Mouse (Mus musculus) ES-E14 (cell line): Measurements from ENCODE around the gene Bpifa5. TPM values are rescaled to one million over a fixed set of nuclear protein-coding genes. Genes with fewer than 3 reads are reported as not detected.

Source experiments
- DNase-seq: peaks from one replicate; pipeline ENCODE4 v3.0.0-alpha.2; 2013; ENCODE audit warnings: low read depth, low spot score
- H3K27ac ChIP-seq: 2 replicates; pipeline ENCODE4 v1.5.1; 2012; ENCODE audit warnings: low read depth, mild to moderate bottlenecking, low read length, moderate library complexity, mixed read lengths; ENCODE audit not compliant: poor library complexity, insufficient read depth, severe bottlenecking
- H3K36me3 ChIP-seq: 2 replicates; pipeline ENCODE4 v1.6.1; 2012; ENCODE audit warnings: mild to moderate bottlenecking, low read length, moderate library complexity, mixed read lengths; ENCODE audit not compliant: control insufficient read depth, poor library complexity, insufficient read depth, severe bottlenecking
- H3K4me1 ChIP-seq, 2 experiments: fragments of 150-350 bp in 1 of 2; sonication (generic) in 1 of 2; 2 replicates each; pipeline ENCODE4 v1.6.1; 2012; ENCODE audit warnings: low read length in 2 of 2, mild to moderate bottlenecking in 1 of 2, mixed read lengths in 1 of 2; ENCODE audit not compliant: control insufficient read depth in 2 of 2, insufficient read depth in 2 of 2, poor library complexity in 1 of 2
- H3K4me3 ChIP-seq, 2 experiments: fragments of 150-350 bp in 1 of 2; sonication (generic) in 1 of 2; 2 replicates each; pipeline ENCODE4 v1.5.1; 2012; ENCODE audit warnings: low read length in 2 of 2, low read depth in 1 of 2, mild to moderate bottlenecking in 1 of 2, mixed read lengths in 1 of 2; ENCODE audit not compliant: insufficient read depth in 1 of 2, poor library complexity in 1 of 2, severe bottlenecking in 1 of 2
- H3K9ac ChIP-seq: 2 replicates; pipeline ENCODE4 v1.6.1; 2012; ENCODE audit warnings: low read depth, mild to moderate bottlenecking, low read length, mixed read lengths; ENCODE audit not compliant: poor library complexity, insufficient read depth, severe bottlenecking
- H3K9me3 ChIP-seq: fragments of 150-350 bp; sonication (generic); 2 replicates; pipeline ENCODE4 v1.6.1; 2012; ENCODE audit warnings: low read depth, mild to moderate bottlenecking, low read length; ENCODE audit not compliant: control insufficient read depth, insufficient read depth
- CHD2 ChIP-seq: IDR thresholded peaks from 2 replicates; pipeline ENCODE4 v1.6.1; 2014; ENCODE audit warnings: mild to moderate bottlenecking, low read depth, low read length, inconsistent platforms
- HCFC1 ChIP-seq: IDR thresholded peaks from 2 replicates; pipeline ENCODE4 v1.6.1; 2012; ENCODE audit warnings: low read length, inconsistent platforms, borderline replicate concordance; ENCODE audit not compliant: insufficient read depth
- MAFK ChIP-seq: IDR thresholded peaks from 2 replicates; pipeline ENCODE4 v1.6.1; 2014; ENCODE audit warnings: mild to moderate bottlenecking, low read depth, low read length, inconsistent platforms; ENCODE audit not compliant: insufficient read depth
- ZC3H11A ChIP-seq: IDR thresholded peaks from 2 replicates; pipeline ENCODE4 v1.6.1; 2012; ENCODE audit warnings: low read depth, mild to moderate bottlenecking, inconsistent platforms, low read length, borderline replicate concordance
- ZNF384 ChIP-seq: IDR thresholded peaks from 2 replicates; pipeline ENCODE4 v1.6.1; 2012; ENCODE audit warnings: low read depth, low read length, inconsistent platforms
- in situ Hi-C, 2 experiments: fragments of 600-800 bp; cut with MboI; formaldehyde crosslinking; loops; one replicate each; pipeline ENCODE4 v1.15.1; 2025; ENCODE audit warnings: low sequenced_read_pairs in 2 of 2, inconsistent platforms in 1 of 2; ENCODE audit not compliant: unreplicated experiment in 2 of 2
- total RNA-seq: library from RNA; depleted of rRNA; stranded (reverse); fragments of 300-350 nt; gene quantifications from 2 replicates; pipeline ENCODE4 v1.2.3, GENCODE M21; 2012

The Bpifa5 gene
- total RNA-seq, 1 experiment = not detected

GRCm38 (mm10) chr2:154187468-154187867, 25.1 kb downstream of the Bpifa5 start:
- in situ Hi-C loops = no loop called here
- no peak overlapping the region for H3K4me3 ChIP-seq
- peak; percentile 39 for DNase-seq
- no peaks in the 10 kb centered on the region for H3K9me3 ChIP-seq
- H3K27ac ChIP-seq = no peak overlapping the region
- H3K36me3 ChIP-seq = no peaks in the 10 kb centered on the region
- no peak overlapping the region for H3K9ac ChIP-seq
- no peak for TF ChIP-seq MAFK
- no peak for TF ChIP-seq ZNF384
- TF ChIP-seq HCFC1 = no peak
- TF ChIP-seq CHD2 = no peak
- TF ChIP-seq ZC3H11A = 0 out of 2 replicates have a peak, but pooled peaks have one; percentile 15
- 0 out of 4 replicates have a peak, but pooled peaks cover 0 to 4% of the 10 kb centered on the region in 2 experiments for H3K4me1 ChIP-seq

DNA sequence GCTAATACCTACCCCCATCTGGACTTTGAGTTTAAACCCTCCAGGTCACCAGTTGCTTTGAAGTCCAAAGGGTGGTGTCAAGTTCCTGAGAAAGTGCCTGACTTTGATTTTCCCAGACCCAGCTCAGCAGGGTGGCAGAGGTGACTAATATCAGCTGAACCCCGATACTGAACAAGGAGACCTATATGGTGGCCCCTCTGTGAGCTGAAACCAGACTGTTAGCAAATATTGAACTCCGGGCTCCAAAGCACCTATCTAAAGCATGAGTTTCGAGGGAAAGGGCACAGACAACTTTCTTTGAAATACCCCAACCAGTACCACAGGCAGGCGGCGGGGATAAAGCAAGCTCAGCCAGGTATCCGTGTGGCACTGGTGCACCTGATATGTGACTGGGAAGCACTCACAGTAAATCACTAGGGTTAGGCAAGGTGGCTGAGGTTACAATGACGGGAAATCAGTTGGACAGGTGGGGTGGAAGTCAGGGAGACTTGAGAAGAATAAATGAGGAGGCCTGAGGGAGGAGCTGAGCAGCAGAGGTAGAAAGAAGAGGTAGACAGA, 27.5 kb downstream of the Bpifa5 start:
- no peak overlapping the region for H3K4me3 ChIP-seq
- H3K4me1 ChIP-seq = no peaks in the 10 kb centered on the region
- in situ Hi-C loops = no loop called here
- no peak for TF ChIP-seq HCFC1
- TF ChIP-seq ZC3H11A = no peak
- TF ChIP-seq ZNF384 = no peak
- TF ChIP-seq MAFK = no peak
- TF ChIP-seq CHD2 = no peak
- no peaks in the 10 kb centered on the region for H3K9me3 ChIP-seq
- H3K36me3 ChIP-seq = no peaks in the 10 kb centered on the region
- no peak overlapping the region for H3K27ac ChIP-seq
- DNase-seq = no peak
- H3K9ac ChIP-seq = no peak overlapping the region

DNA sequence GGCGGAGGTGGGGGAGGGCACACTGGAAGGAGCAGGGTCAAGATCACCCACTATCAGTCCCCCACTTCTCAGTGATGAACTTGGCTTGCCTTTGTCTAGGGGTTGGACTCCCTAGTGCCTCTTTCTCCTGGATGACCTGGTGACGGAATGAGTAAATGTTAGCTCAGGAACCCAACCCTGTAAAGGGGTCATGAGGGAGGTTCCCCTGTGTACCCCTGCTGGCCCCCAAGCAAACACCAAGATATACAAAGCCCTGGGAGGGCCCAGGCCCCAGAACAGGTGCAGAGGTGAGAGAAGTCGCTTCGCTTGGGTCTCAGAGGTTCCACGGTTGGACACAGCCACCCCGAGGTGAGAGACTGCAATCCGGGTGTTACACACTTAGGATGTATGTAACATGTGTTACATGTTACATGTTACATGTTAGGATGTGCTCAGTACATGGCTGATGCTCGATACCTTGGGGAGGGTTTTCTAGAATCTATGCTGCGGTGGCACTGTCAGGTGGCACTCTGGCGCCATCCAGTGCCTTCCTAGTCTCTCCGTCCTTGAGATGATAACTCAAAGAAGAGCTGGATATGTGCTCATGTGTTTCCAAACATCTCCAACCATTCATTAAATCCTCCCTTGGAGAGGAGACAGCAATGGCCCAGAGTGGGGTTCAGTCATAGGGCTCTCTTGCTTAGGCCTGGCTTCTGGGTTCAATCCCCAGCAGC, 28.3 kb downstream of the Bpifa5 start, which contains the start of gene Bpifb1:
Bpifb1 (plus strand) TSS at position 273 of the 713 bp plus-strand sequence.
- no peak for TF ChIP-seq HCFC1
- no peak for TF ChIP-seq MAFK
- no peak for TF ChIP-seq ZC3H11A
- no peak for TF ChIP-seq CHD2
- no peak for TF ChIP-seq ZNF384
- no peak for DNase-seq
- no peak within 1 kb of the TSS; the same call in 1 of the 2 replicates for H3K9ac ChIP-seq
- H3K4me1 ChIP-seq = no peaks in the 10 kb centered on the region
- H3K36me3 ChIP-seq = no peaks in the 10 kb centered on the region
- H3K9me3 ChIP-seq = no peaks in the 10 kb centered on the region
- H3K27ac ChIP-seq = no peak within 1 kb of the TSS
- in situ Hi-C loops = no loop called here
- no peak within 1 kb of the TSS for H3K4me3 ChIP-seq

DNA sequence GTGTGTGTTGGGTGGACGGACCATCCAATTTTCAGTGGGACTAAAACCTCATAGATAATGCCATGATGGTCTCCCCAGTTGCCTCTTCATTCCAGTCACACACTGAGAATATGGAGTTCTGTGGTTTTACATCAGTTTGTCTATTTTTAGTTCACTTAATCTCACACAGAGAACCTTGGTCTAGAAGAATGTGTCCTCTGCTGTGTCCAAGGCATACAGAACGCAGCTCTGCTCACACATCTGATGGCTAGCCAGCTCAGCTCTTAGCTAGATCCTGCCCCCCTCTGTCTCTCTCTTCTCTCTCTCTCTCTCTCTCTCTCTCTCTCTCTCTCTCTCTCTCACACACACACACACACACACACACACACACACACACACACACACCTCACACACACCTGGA, 29.7 kb downstream of the Bpifa5 start:
- Histone ChIP-seq H3K9me3 (no peaks in the 10 kb centered on the region), H3K4me1 (no peaks in the 10 kb centered on the region), H3K27ac (no peak overlapping the region), H3K36me3 (no peaks in the 10 kb centered on the region), H3K9ac (no peak overlapping the region), H3K4me3 (no peak overlapping the region)
- DNase-seq = no peak
- TF ChIP-seq HCFC1 (no peak), MAFK (no peak), ZNF384 (no peak), CHD2 (no peak), ZC3H11A (no peak)
- in situ Hi-C loops = no loop called here
